In genomic region chr13:23738041-23738440, GRCm38 (mm10) we compare ENCODE assay signal across 8 mouse cellular contexts. TPM values are rescaled to one million over a fixed set of nuclear protein-coding genes. Genes with fewer than 3 reads are reported as not detected.
A peak's percentile ranks its signal among the peaks of the same experiment; 100 is the strongest.
DNase-seq lines count a peak whose midpoint lies in the region; ATAC-seq lines count a peak whose summit lies in the region.

No protein-coding gene starts in this region.

- H3K9ac ChIP-seq in neural tube, embryonic 14.5 days (replicated peaks; ENCODE audit: low read depth, low read length), result peak overlapping the region; percentile 57; the same call in 1 of the 2 replicates

- no peaks in the 10 kb centered on the region for H3K36me3 ChIP-seq in neural tube, embryonic 14.5 days (ENCODE audit: control insufficient read depth, insufficient read depth, low read length)

- peak overlapping the region; percentile 97 for H3K4me2 ChIP-seq in neural tube, embryonic 14.5 days (ENCODE audit: low read depth, low read length)

- H3K27me3 ChIP-seq in neural tube, embryonic 14.5 days (ENCODE audit: control insufficient read depth, insufficient read depth, low read length), result no peaks in the 10 kb centered on the region

- H3K4me3 ChIP-seq in neural tube, embryonic 14.5 days (ENCODE audit: low read depth, low read length), result no peak overlapping the region

- H3K27ac ChIP-seq in neural tube, embryonic 14.5 days (ENCODE audit: low read depth, low read length), result peak overlapping the region; percentile 70

- no peak for ATAC-seq in neural tube, embryonic 14.5 days (ENCODE audit: low read depth)

- WGBS in neural tube, embryonic 14.5 days, result 25% methylated on average over 4 of the region's 4 CpGs

- H3K9me3 ChIP-seq in neural tube, embryonic 14.5 days (ENCODE audit: control insufficient read depth, low read length), result no peaks in the 10 kb centered on the region

- peak; percentile 38 for DNase-seq in cerebellum, adult 9-10 months
- no peak for DNase-seq in cerebellum, postnatal 36 days
- DNase-seq in spleen, postnatal 4 days (ENCODE audit: low spot score in 2 of 2), result peak; percentile 43 to 72
- no peak for DNase-seq in spleen, postnatal 36 days (ENCODE audit: low spot score in 2 of 2)
- DNase-seq in kidney, postnatal 10 days, result peak; percentile 44
- no peak for DNase-seq in layer of hippocampus, adult 8-10 months (ENCODE audit: low spot score in 2 of 2)
- no peak for DNase-seq in layer of hippocampus, postnatal 36 days

- peaks cover 8% of the 10 kb centered on the region; the same call in 1 of the 2 replicates for H3K4me1 ChIP-seq in neural tube, embryonic 14.5 days (ENCODE audit: control insufficient read depth, insufficient read depth, low read length)

RNA-seq across cellular contexts. Expression of gene Hist1h1c, which starts 0.6 kb away (rescaled TPM):
- polyA plus RNA-seq in neural tube, embryonic 14.5 days (2014; fragmentation: Nextera tagmentation; extraction: Ambion mirVana), result 5.3 and 8.4 TPM in 2 replicates
- total RNA-seq in layer of hippocampus, adult 8-10 months (2022), result 10 to 100 TPM; 39.1 to 69.2 (median 53.5) TPM
- total RNA-seq in layer of hippocampus, postnatal 36 days (2021), result 10 to 100 TPM; 52.8 to 55.3 TPM

RNA-seq across cellular contexts. Expression of gene Hist1h3c, which starts 7.4 kb away (rescaled TPM):
- not detected in 2 replicates for polyA plus RNA-seq in neural tube, embryonic 14.5 days (2014; fragmentation: Nextera tagmentation; extraction: Ambion mirVana)
- 1 to 10 TPM in 3 of 4 experiments, not detected in 1; 1.7 to 3.1 (median 2.7) TPM for total RNA-seq in layer of hippocampus, adult 8-10 months (2022)
- 1 to 10 TPM; 2.5 to 5.2 TPM for total RNA-seq in layer of hippocampus, postnatal 36 days (2021)

RNA-seq across cellular contexts. Expression of gene Hist1h2bb, which starts 8.5 kb away (rescaled TPM):
- polyA plus RNA-seq in neural tube, embryonic 14.5 days (2014; fragmentation: Nextera tagmentation; extraction: Ambion mirVana), result not detected in 2 replicates
- total RNA-seq in layer of hippocampus, adult 8-10 months (2022), result 10 to 100 TPM; 14.1 to 21.7 (median 16.7) TPM
- total RNA-seq in layer of hippocampus, postnatal 36 days (2021), result 10 to 100 TPM; 23.0 to 24.2 TPM

RNA-seq across cellular contexts. Expression of gene Hist1h2ab, which starts 12.9 kb away (rescaled TPM):
- polyA plus RNA-seq in neural tube, embryonic 14.5 days (2014; fragmentation: Nextera tagmentation; extraction: Ambion mirVana), result 3.5 and 4.0 TPM in 2 replicates
- total RNA-seq in layer of hippocampus, adult 8-10 months (2022), result 10 to 100 TPM; 18.6 to 28.1 (median 23.5) TPM
- 10 to 100 TPM; 29.8 to 37.0 TPM for total RNA-seq in layer of hippocampus, postnatal 36 days (2021)

RNA-seq across cellular contexts. Expression of gene Hist1h3b, which starts 14.0 kb away (rescaled TPM):
- polyA plus RNA-seq in neural tube, embryonic 14.5 days (2014; fragmentation: Nextera tagmentation; extraction: Ambion mirVana), result 0.51 and 1.3 TPM in 2 replicates
- total RNA-seq in layer of hippocampus, adult 8-10 months (2022), result 10 to 100 TPM in 2 of 4 experiments, 1 to 10 TPM in 2; 3.1 to 10.4 (median 8.0) TPM
- total RNA-seq in layer of hippocampus, postnatal 36 days (2021), result 10 to 100 TPM; 15.0 to 21.4 TPM

Comparison
In these comparisons a context has a peak if more than half of its experiments do, and no peak if none do; other contexts are left out.
1. DNase-seq: peak in cerebellum, adult 9-10 months (single experiment), spleen, postnatal 4 days (2 of 2) and kidney, postnatal 10 days (single experiment); none in cerebellum, postnatal 36 days (0 of 2), spleen, postnatal 36 days (0 of 2), layer of hippocampus, adult 8-10 months (0 of 2) and layer of hippocampus, postnatal 36 days (0 of 2).